Mouse (Mus musculus): ENCODE data around the gene Osbpl7. TPM values are rescaled to one million over a fixed set of nuclear protein-coding genes. Genes with fewer than 3 reads are reported as not detected.

Gene Osbpl7
- total RNA-seq, 2 experiments from 2014 or later, result 7.9 to 24.4 TPM

DNA sequence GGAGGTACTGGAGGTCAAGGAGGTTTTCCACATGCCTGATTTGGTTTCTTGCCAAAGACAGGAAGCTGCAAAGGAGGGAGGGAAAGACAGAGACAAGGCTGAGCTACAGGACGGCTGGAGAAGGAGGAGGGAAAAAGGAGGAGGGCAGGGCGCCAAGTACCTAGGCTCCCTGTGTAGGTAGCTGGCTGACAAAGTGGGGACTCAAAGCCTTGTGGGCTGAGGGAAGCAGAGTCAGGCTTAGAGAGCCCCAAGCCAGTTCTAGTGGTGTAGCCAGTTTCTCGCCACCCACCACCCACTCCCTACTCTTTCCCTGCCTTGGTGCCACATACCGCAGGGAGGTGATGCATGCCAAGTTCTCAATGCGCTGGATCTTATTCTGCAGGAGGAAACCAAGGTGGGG lies 14.3 kb upstream of the Osbpl7 start:
- no peak for ATAC-seq (replicated peaks; ENCODE audit: poor library complexity, severe bottlenecking)

DNA sequence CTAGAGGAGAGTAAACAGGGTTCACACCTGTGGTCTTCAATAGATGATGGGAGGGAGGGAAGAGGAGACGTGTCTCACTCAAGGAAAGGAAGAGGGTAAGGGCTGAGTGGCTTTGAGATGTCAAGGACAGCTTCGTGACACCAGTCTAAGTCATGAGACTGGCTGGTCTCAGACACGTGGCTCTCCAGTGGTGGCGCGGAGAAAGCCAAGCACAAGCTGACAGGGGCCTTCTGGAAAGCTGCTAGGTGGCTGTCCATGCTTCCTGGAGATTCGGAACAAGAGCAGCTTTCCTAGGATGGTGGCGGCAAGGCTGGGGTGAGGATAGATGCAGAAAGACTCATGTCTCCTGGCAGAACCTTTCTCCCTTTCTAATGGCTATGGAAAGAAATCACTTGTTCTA lies 11.5 kb upstream of the Osbpl7 start:
- ATAC-seq (replicated peaks; ENCODE audit: poor library complexity, severe bottlenecking), result no peak

DNA sequence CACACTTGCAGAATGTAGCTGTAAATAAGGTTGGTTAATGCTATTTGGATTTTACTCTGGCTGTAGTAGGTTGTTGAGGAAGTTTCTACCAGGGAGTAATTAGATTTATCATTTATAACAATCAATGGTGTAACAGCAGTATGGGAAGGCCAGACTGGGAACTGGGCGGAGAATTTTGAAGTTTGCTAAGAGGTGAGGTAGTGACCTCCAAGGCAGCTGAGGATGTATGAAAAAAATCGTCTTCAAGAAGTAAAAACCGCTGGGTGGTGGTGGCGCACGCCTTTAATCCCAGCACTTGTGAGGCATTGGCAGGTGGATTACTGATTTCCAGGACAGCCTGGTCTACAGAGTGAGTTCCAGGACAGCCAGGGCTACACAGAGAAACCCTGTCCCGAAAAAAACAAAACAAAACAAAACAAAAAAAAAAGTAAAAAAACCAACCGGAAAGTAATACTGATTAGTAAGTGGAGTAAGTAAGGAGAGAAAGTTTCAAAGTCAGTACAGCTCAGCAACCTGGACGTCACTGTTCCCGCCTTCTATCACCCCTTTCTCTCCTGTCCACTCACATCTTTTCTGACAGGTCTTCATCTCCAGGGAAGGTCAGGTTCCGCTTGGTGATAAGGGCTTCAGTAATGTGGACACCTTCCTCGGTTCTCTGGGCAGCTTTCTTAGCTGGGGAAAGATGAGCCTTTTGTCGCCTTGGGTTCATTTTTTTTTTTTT lies 10.0 kb upstream of the Osbpl7 start:
- ATAC-seq (replicated peaks; ENCODE audit: poor library complexity, severe bottlenecking), result no peak

DNA sequence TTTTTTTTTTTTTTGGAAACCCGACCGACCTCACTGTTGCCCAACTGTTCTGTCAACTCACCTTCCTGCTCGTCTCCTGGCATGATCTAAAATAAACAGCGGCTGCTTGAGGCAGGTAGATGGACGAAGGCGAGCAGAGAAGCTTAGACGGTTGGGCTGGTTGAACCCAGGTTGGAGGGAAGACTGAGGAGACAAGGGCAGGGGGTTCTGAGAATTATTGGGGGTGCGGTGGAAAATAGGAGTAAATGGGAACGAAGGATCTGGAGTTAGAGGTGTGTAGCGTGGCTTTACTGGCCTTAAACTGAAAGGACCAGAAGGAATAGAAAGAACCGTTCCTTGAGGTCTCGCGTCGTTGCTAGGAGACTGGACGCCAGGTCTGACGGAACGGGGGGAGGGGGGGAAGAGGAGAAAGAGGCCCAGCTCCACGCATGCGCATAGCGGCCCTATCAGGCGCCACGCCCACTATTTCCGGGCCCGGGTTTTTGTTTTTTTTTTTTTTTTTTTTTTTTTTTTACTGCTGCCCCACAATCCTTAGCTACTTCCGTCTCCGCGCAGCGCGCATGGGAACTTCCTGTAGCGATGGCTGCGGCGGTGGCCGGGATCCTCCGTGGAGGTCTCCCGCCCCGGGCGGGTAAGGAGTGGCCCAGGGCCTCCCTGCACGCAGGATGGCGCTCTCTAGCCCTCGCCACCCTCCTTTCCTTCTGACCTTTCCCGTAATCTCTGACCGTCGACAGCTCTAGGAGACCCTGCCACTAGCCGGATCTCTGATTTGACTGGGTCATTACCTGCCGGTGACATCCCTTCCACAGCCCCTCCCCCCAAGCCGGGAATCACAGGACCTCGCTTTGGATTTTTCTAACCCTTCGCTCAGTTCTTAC lies 9.2 kb upstream of the Osbpl7 start, which contains the start of the genes Lrrc46 and Mrpl10:
TSS of gene Lrrc46 (minus strand) at position 386 of the 878 bp plus-strand sequence.
TSS of gene Mrpl10 (plus strand) at position 539 of the 878 bp plus-strand sequence.
- ATAC-seq (replicated peaks; ENCODE audit: poor library complexity, severe bottlenecking), result peak; percentile 94

DNA sequence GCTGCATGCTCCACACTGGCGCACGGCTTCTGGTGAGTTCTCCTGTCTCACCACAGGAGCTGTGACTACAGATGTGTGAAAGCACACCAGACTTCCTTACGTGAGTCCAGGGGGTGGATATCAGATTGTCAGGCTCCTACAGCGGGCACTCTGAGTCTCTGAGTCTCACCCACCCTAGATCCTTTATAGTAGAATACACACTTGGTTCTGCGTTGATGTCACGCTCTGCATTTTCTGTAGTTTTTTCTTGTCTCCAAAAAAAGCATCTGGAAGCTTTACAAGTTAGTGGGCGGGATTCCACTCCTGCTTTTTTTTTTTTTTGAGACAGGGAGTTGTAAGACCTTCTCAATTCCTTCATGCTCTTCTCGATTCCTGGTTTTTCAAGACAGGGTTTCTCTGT lies 5.5 kb upstream of the Osbpl7 start:
- ATAC-seq (replicated peaks; ENCODE audit: poor library complexity, severe bottlenecking), result no peak

DNA sequence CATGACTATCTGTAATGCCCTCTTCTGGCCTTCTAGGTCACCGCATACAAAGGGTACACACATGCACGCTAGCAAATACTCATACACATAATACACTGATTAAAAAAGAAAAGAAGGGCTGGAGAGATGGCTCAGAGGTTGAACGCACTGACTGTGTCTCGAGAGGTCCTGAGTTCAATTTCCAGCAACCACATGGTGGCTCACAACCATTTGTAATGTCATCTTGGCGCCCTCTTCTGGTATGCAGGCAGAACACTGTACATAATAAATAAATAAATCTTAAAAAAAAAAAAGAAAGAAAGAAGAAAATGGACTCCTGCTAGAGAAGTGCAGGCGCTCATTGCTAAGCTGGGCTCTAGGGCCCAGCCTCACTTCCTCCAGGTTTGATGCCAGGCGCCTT lies 4.6 kb upstream of the Osbpl7 start:
- no peak for ATAC-seq (replicated peaks; ENCODE audit: poor library complexity, severe bottlenecking)

DNA sequence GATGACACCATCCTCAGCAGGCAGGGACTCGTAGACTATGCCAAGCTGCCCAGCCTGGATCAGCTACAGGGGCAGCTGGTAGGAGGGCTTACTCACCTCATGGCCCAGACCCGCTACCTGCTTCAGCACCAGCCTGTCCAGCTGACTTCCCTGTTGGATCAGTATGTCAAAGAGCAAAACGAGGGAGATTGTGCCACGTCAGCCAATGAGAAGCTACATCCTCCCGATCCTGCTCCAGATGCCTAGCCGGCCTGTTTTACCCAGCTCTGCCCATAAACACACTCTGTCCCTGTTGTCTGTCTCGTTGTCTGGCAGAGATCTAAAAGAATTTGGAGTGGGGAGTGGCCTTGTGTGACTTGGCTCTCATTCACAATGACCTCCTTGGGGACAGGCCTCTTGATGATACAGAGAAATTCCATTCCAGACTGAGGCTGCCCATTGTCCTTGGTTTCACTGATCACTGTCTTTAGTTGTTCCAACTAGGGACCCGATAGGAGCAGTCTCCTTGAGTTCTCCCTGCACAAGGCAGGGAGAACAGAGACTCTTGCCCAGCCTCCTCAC lies 2.3 kb upstream of the Osbpl7 start:
- no peak for ATAC-seq (replicated peaks; ENCODE audit: poor library complexity, severe bottlenecking)

DNA sequence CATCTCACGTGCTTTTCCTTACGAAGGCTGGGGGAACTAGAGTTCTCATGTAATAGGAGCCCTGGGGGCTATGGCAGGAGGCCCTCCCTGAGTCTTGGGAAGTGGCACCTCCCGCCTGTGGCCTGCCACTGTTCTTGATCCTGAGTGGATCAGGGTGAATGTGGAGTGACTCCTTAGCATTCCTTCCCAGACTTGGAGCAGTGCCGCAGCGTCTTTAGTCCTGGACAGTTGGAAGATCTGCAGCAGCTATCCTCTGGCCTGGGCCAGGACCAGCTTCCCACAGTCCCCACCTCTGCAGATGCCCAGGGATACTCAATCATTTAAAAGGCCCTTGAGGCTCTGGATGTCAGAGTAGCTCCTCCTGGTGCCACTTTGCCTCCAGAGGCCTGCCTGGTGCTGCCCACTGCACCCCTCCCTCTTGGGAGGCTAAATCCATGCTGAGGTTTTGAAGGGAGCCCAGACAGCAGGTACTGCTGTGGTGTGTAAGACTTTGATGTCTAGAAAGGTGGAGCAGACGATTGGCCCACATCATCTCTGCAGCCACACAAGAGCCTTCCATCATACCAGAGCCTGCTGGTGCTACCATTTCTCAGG lies 839 bp upstream of the Osbpl7 start:
- no peak for ATAC-seq (replicated peaks; ENCODE audit: poor library complexity, severe bottlenecking)

DNA sequence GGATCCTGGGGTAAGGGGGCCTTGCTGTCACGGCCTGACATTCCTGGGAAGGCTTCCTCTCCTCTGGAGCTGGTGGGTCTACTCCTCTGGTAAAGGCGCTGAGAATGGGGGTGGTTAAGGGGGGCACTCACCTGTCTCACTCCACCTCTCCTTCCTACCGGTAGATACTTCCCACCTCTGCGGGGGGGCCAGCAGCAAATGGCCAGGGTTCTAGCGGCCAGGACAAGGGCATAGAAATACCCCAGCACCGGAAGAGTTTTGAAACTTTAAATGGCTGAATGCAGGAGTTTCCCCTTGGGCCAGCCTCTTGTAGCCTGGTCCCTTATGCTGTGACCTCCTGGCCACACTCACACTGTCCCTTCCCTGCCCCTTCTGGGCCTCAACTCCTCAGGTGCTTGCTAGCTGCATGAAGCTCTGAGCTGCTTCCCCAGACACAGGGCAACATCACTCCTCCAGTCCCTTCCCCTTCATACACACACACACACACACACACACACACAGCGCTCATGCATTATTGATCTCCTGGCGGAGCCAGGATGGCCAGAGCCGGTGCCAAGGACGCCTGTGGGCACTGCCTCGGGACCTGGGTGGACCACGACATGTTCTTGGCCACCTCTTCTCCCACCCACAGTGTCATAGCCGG lies 637 bp downstream of the Osbpl7 start:
- ATAC-seq (replicated peaks; ENCODE audit: poor library complexity, severe bottlenecking), result peak; percentile 6; the same call in 1 of the 2 replicates

DNA sequence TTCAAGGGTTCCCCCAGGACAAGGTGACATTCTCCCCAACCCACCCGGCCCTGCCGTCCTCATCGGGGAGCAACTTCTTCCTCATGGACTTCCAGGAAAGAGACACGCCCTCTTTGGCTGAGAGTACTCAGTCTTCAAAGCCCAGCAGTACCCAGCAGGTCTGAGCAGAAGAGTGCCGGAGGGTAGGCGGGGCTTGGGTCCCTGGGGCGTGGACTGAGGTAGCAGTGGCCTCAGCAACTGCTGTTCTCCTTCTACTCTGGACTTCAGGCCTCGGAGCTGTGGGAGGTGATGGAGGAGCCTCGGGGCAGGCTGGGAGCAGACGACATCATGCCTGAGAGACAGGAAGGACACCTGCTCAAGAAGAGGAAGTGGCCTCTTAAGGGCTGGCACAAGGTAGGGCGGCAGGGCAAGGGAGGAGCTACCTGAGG lies 1.8 kb downstream of the Osbpl7 start:
- ATAC-seq (replicated peaks; ENCODE audit: poor library complexity, severe bottlenecking), result peak; percentile 41

DNA sequence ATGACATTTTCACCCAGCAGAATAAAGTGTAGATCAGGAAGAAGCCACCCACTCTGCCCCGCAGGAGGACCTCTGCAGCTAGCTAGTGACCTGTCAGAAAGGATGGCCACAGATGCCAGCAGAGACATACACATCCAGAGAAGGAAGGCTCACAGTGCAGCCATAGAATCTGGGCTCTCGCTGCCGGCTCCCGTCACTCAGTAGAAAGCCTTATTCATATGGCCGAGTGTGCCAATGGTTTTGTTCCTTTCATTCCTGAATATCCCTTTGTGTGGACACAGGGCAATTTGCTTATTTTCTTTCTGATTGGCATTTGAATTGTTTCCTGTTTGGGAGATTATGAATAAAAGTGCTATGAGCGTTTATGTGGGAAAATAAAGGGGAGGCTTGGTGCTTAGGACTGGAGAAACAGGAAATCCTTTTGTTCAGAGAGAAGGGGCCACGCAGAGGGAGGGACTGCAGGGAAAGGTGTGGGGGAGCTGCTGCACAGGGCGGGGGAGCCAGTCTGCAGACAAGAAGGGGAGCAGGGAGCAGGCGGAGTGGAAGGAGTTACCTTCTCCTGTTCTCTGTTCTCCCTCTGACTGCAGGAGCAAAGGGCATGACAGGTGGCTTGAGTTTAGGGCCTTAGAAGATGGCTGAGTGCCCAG lies 13.0 kb downstream of the Osbpl7 start:
- no peak for ATAC-seq (replicated peaks; ENCODE audit: poor library complexity, severe bottlenecking)

DNA sequence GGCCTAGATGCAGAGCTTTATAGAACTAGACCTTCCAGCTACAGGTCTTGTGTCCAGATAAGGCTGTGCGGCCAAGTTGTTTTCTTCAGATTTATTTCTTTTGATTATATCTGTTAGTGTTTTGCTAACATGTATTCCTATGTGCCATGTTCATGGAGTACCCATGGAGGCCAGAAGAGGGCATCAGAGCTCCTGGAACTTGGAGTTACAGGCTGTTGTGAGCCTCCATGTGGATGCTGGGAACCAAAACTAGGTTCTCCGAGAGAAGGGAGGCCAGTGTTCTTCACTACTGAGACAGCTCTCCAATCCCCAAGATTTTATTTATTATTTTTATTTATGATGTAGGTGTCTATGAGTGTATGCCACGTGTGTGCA lies 13.5 kb downstream of the Osbpl7 start:
- no peak for ATAC-seq (replicated peaks; ENCODE audit: poor library complexity, severe bottlenecking)

DNA sequence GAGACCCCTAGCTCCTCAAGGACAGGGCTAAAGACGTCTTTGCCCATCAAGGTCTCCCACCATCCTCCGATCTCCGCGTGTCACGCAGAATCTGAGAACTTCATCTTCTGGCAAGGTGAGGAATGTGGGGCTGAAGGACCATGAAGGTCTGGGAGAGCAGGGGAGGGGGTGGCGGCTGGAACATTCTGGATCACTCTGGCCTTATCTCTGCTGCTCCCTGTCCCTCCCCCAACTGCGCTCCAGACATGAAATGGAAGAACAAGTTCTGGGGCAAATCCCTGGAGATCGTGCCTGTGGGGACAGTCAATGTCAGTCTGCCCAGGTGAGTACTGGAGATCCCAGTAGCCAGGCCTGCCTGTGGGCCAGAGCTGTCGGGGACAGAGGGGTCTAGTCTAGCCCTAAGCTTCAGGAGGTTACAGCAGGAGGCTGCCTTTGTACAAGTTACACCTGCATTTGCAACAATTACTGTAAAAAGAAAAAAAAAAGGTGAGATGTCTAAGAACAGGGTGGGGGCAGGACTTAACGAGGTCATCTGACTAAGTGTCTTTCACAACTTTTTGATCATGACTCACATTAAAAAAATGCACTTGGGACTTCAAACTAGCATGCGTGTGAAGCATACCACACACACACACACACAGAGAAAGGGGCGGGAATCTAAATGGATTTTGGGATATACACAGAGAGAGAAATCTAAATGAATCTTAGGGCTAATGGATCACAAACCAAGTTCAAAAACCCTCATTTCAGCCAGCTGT lies 15.3 kb downstream of the Osbpl7 start:
- no peak for ATAC-seq (replicated peaks; ENCODE audit: poor library complexity, severe bottlenecking)

DNA sequence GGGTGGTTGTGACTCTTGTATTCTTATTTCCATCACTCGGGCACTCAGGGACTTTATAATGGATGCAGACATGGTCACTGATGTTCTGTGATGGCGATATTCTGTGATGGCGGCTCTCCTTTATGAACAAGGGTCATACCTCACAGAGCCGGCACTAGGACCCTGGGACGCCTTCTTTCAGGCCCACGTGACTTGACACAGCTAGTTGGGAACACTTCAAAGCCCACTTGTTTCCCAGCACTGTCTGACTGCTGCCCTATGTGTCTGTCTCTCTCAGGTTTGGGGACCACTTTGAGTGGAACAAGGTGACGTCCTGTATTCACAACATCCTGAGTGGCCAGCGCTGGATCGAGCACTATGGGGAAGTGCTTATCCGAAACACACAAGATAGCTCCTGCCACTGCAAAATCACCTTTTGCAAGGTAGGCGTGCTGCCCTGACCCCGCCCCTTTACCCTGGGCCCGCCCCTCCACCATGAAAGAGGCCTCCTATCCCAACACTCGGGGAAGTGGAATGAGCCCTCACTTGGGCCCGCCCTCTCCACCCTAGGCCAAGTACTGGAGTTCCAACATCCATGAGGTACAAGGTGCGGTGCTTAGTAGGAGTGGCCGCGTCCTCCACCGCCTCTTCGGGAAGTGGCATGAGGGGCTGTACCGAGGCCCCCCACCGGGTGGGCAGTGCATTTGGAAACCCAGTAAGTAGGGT lies 16.4 kb downstream of the Osbpl7 start:
- ATAC-seq (replicated peaks; ENCODE audit: poor library complexity, severe bottlenecking), result no peak

DNA sequence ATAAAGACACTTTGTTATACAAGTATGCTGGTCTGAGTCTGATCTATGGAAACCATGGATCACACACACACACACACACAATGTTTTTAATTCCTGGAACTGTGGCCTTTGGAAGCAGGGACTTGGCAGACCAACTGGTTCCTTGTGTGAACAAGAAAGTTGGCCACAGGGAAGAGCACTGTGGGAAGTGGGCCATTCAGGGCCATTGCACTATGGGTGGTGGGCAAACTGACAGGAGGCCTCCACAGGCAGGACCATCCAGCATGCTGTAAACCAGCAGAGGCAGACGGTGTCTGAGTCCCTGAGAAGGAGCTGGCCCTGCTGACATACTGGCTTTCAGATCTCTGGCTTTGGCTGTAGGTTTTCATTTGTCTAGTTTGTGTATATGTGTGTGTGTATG lies 18.9 kb downstream of the Osbpl7 start:
- no peak for ATAC-seq (replicated peaks; ENCODE audit: poor library complexity, severe bottlenecking)

DNA sequence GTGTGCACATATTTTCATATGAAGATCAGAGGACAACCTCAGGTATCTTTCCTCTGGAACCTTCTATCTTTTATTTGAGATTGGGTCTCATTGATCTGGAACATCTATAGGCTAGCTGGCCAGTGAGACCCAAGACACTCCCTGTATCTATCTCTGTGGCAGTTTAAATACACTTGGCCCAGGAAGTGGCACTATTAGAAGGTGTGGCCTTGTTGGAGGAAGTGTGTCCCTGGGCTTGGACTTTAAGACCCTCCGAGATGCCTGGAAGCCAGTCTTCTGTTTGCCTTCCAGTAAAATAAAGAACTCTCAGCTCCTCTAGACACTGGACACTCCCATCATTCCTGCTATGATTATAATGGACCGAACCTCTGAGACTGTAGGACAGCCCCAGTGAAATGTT lies 19.3 kb downstream of the Osbpl7 start:
- ATAC-seq (replicated peaks; ENCODE audit: poor library complexity, severe bottlenecking), result no peak

DNA sequence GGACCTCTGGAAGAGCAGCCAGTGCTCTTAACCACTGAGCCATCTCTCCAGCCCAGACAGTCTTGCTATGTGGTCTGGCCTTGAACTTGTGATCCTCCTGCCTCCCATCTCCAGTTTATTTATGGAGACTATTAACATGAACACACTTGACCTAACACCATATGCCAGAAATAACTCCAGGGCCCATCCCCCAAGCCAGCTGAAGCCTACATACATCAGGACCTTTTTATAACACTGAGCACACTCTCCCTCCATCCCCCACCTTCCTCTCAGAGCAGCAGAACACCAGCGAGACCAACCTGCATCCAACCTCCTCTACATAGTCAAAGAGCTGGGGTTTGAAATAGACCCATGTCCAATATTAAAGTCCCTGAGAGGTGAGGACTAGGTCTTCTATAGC lies 20.7 kb downstream of the Osbpl7 start:
- no peak for ATAC-seq (replicated peaks; ENCODE audit: poor library complexity, severe bottlenecking)

DNA sequence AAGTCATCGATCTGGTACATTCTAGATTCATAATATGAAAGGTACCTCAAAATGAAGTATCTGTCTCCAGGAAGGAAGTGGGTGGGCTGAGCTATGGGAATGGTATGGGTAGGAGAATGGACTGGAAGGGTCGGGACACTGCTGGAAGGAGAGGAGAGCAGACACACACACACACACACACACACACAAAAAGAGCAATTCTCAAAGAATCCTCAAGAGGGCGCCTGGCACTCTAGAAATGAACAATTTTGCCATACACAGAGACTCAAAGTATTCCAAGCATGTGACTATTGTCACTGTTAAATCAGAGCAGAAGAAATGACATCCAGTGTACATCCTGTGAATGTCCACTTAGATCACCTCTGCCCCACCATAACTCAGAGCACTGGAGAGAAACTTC lies 22.1 kb downstream of the Osbpl7 start:
- ATAC-seq (replicated peaks; ENCODE audit: poor library complexity, severe bottlenecking), result no peak

DNA sequence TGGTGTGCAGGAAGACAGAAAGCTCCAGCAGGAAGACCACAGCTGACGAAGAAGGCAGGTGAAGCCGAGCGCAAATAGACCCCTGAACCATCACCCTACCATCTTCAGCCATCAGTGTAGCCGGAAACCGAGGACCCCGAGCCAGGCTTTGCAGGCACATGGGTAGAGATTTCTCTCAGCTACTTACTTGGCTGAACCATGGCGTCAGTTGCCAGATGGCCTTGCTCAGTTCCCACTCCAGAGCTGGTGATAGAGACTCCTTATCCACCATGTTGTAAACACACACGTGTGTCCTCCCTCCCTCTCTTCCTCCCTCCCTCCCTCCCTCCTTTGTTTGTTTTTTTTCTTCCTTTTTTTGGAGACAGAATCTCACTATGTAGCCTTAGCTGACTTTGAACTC lies 23.8 kb downstream of the Osbpl7 start:
- no peak for ATAC-seq (replicated peaks; ENCODE audit: poor library complexity, severe bottlenecking)

All from granulocyte monocyte progenitor cell, adult 5-6 weeks (primary cell).